8 mouse cellular contexts compared by ENCODE assay signal in the genomic region with DNA sequence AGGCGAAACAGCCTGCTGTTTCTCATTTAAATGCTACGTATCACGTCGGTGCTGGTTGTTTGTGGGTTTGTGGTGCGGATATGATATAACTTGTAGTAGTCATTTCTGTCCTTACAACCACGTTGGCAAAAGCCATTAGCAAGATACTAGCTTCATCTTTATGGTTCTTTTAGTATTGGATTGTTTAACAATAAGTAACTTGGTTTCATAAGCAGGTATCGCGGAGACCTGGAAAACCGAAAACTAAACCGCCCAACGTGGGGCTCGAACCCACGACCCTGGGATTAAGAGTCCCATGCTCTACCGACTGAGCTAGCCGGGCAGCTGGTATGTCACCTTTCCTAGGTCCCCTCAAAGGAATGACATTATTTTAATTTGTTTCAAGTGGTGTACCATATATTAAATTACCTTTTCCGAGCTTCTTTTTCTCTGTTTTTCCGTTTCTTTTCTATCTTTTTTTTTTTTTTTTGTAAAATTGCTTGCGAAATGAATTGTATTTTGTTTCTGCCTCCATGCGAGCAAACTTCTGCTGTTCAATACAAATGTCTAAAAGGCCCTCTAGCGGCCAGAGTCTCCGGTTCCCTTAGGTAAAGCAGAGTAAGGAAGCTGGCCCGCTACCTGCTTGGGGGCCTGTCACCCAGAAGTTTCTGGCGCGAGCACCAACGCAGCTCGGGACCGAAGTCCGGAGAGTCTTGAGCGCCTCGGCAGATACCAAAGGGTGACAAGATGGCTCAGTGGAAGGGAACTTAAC. TPM values are rescaled to one million over a fixed set of nuclear protein-coding genes. Genes with fewer than 3 reads are reported as not detected.
A peak's percentile ranks its signal among the peaks of the same experiment; 100 is the strongest.
DNase-seq lines count a peak whose midpoint lies in the region; ATAC-seq and TF ChIP-seq lines count a peak whose summit lies in the region.

No protein-coding gene starts in this region.

- H3K4me3 ChIP-seq in bone marrow macrophage, adult 2 months (ENCODE audit: insufficient read depth, low read length): peak overlapping the region; percentile 45
- H3K4me3 ChIP-seq in embryonic fibroblast, embryonic 13.5 days (ENCODE audit: insufficient read depth, low read length): peak overlapping the region; percentile 27
- H3K4me3 ChIP-seq in heart, embryonic 11.5 days (ENCODE audit: low read depth, low read length): peak overlapping the region; percentile 47
- peak overlapping the region; percentile 38 for H3K4me3 ChIP-seq in kidney, embryonic 15.5 days (replicated peaks)
- H3K4me3 ChIP-seq in liver, adult 2 months (ENCODE audit: insufficient read depth, low read depth, low read length): peak overlapping the region; percentile 37
- peak overlapping the region; percentile 19; the same call in 1 of the 2 replicates for H3K4me3 ChIP-seq in stomach, embryonic 14.5 days (ENCODE audit: low read depth, low read length)

- peak overlapping the region; percentile 17; the same call in 1 of the 2 replicates for H3K9ac ChIP-seq in heart, embryonic 11.5 days (ENCODE audit: low read depth, low read length)
- peak overlapping the region; percentile 21; the same call in 1 of the 2 replicates for H3K9ac ChIP-seq in kidney, embryonic 15.5 days
- peak overlapping the region; percentile 53 for H3K9ac ChIP-seq in liver, adult 2 months (ENCODE audit: low read depth, low read length)
- no peak overlapping the region for H3K9ac ChIP-seq in stomach, embryonic 14.5 days (replicated peaks; ENCODE audit: low read depth, low read length)

- H3K4me2 ChIP-seq in heart, embryonic 11.5 days: peak overlapping the region; percentile 60
- peak overlapping the region; percentile 58 for H3K4me2 ChIP-seq in kidney, embryonic 15.5 days
- peak overlapping the region; percentile 35 for H3K4me2 ChIP-seq in stomach, embryonic 14.5 days (replicated peaks; ENCODE audit: low read depth, low read length)

- WGBS in heart, embryonic 11.5 days (ENCODE audit: insufficient replicate concordance): 2% methylated on average over 30 of the region's 30 CpGs
- WGBS in kidney, embryonic 15.5 days: 2% methylated on average over 30 of the region's 30 CpGs
- 1% methylated on average over 30 of the region's 30 CpGs for WGBS in liver, adult 2 months
- 2% methylated on average over 30 of the region's 30 CpGs for WGBS in stomach, embryonic 14.5 days

- no peaks in the 10 kb centered on the region for H3K36me3 ChIP-seq in heart, embryonic 11.5 days (ENCODE audit: control insufficient read depth, insufficient read depth, low read length)
- H3K36me3 ChIP-seq in kidney, embryonic 15.5 days: no peaks in the 10 kb centered on the region
- H3K36me3 ChIP-seq in liver, adult 2 months (ENCODE audit: control insufficient read depth, insufficient read depth, low read length): no peaks in the 10 kb centered on the region
- no peaks in the 10 kb centered on the region for H3K36me3 ChIP-seq in stomach, embryonic 14.5 days (ENCODE audit: control insufficient read depth, insufficient read depth, low read length)

- peaks cover 5% of the 10 kb centered on the region for H3K4me1 ChIP-seq in bone marrow macrophage, adult 2 months (ENCODE audit: control insufficient read depth, insufficient read depth, low read length)
- peaks cover 3% of the 10 kb centered on the region; the same call in 1 of the 2 replicates for H3K4me1 ChIP-seq in embryonic fibroblast, embryonic 13.5 days (ENCODE audit: control insufficient read depth, insufficient read depth, low read length)
- H3K4me1 ChIP-seq in heart, embryonic 11.5 days (ENCODE audit: control insufficient read depth, insufficient read depth, low read length): no peaks in the 10 kb centered on the region
- peaks cover 14% of the 10 kb centered on the region; the same call in 1 of the 2 replicates for H3K4me1 ChIP-seq in kidney, embryonic 15.5 days
- no peaks in the 10 kb centered on the region for H3K4me1 ChIP-seq in liver, adult 2 months (ENCODE audit: control insufficient read depth, insufficient read depth, low read length)
- no peaks in the 10 kb centered on the region for H3K4me1 ChIP-seq in stomach, embryonic 14.5 days (ENCODE audit: control insufficient read depth, insufficient read depth, low read length)

- no peak for TF ChIP-seq POLR2A in bone marrow macrophage, adult 2 months (IDR thresholded peaks at IDR 0.05; ENCODE audit: borderline replicate concordance, low read depth, low read length)
- no peak for TF ChIP-seq POLR2A in embryonic fibroblast, embryonic 13.5 days (IDR thresholded peaks at IDR 0.05; ENCODE audit: low read depth, low read length)
- no peak for TF ChIP-seq POLR2A in liver, adult 2 months (IDR thresholded peaks at IDR 0.05; ENCODE audit: extremely low read depth, insufficient read depth, low read length)

- no peak overlapping the region for H3K27ac ChIP-seq in bone marrow macrophage, adult 2 months (ENCODE audit: insufficient read depth, low read depth, low read length)
- no peak overlapping the region for H3K27ac ChIP-seq in embryonic fibroblast, embryonic 13.5 days (ENCODE audit: insufficient read depth, low read length)
- no peak overlapping the region for H3K27ac ChIP-seq in heart, embryonic 11.5 days (ENCODE audit: low read depth, low read length)
- H3K27ac ChIP-seq in kidney, embryonic 15.5 days: no peak overlapping the region
- H3K27ac ChIP-seq in liver, adult 2 months (replicated peaks; ENCODE audit: insufficient read depth, low read depth, low read length): peak overlapping the region; percentile 64
- H3K27ac ChIP-seq in stomach, embryonic 14.5 days (ENCODE audit: low read length): no peak overlapping the region

- no peaks in the 10 kb centered on the region for H3K9me3 ChIP-seq in heart, embryonic 11.5 days (replicated peaks; ENCODE audit: control insufficient read depth, low read length)
- no peaks in the 10 kb centered on the region for H3K9me3 ChIP-seq in kidney, embryonic 15.5 days (replicated peaks)
- H3K9me3 ChIP-seq in stomach, embryonic 14.5 days (ENCODE audit: control insufficient read depth, low read depth, low read length): no peaks in the 10 kb centered on the region

- no peaks in the 10 kb centered on the region for H3K79me2 ChIP-seq in liver, adult 2 months (ENCODE audit: control insufficient read depth, insufficient read depth, low read length)

- DNase-seq in CD4-positive helper T cell, adult 2 months (ENCODE audit: low read depth, low spot score): peak; percentile 89
- DNase-seq in liver, adult 2 months (ENCODE audit: extremely low read depth, low read depth, low spot score): peak; percentile 89

- peak; percentile 41; the same call in 1 of the 2 replicates for TF ChIP-seq CTCF in bone marrow macrophage, adult 2 months (IDR thresholded peaks at IDR 0.05; ENCODE audit: low read depth, low read length)
- TF ChIP-seq CTCF in embryonic fibroblast, embryonic 13.5 days (IDR thresholded peaks at IDR 0.05; ENCODE audit: borderline replicate concordance, insufficient read depth, low read length): no peak
- peak; percentile 50; the same call in 1 of the 2 replicates for TF ChIP-seq CTCF in liver, adult 2 months (IDR thresholded peaks at IDR 0.05; ENCODE audit: low read depth, low read length)

- ATAC-seq in heart, embryonic 11.5 days (replicated peaks; ENCODE audit: insufficient number of reproducible peaks, low FRiP score, low TSS enrichment): peak; percentile 85
- ATAC-seq in kidney, embryonic 15.5 days (replicated peaks; ENCODE audit: low FRiP score): peak; percentile 76
- ATAC-seq in monocyte, adult 5-6 weeks (replicated peaks; ENCODE audit: insufficient number of reproducible peaks, low FRiP score, low TSS enrichment, poor library complexity, severe bottlenecking): peak; percentile 64
- peak; percentile 74 for ATAC-seq in stomach, embryonic 14.5 days (ENCODE audit: insufficient number of reproducible peaks, insufficient read depth, low FRiP score, low read depth)

- H3K27me3 ChIP-seq in heart, embryonic 11.5 days (ENCODE audit: control insufficient read depth, insufficient read depth, low read length): no peaks in the 10 kb centered on the region
- H3K27me3 ChIP-seq in kidney, embryonic 15.5 days: 0 out of 2 replicates have a peak, but pooled peaks cover 9% of the 10 kb centered on the region
- H3K27me3 ChIP-seq in liver, adult 2 months (ENCODE audit: control insufficient read depth, insufficient read depth, low read length): no peaks in the 10 kb centered on the region
- no peaks in the 10 kb centered on the region for H3K27me3 ChIP-seq in stomach, embryonic 14.5 days (ENCODE audit: control insufficient read depth, insufficient read depth, low read length)

RNA-seq across cellular contexts. Expression of a gene that starts 11.9 kb away (rescaled TPM):
- polyA plus RNA-seq in bone marrow macrophage, adult 2 months (2012; ENCODE audit: insufficient read depth, insufficient read length, missing spikeins): 486 and 540 TPM in 2 replicates
- 546 and 660 TPM in 2 replicates for polyA plus RNA-seq in embryonic fibroblast, embryonic 13.5 days (2011; ENCODE audit: insufficient read length, low read depth, missing spikeins)
- 376 and 383 TPM in 2 replicates for polyA plus RNA-seq in heart, embryonic 11.5 days (2014; fragmentation: Nextera tagmentation; extraction: Ambion mirVana)
- polyA plus RNA-seq in kidney, embryonic 15.5 days (2015; fragmentation: Nextera tagmentation; extraction: Ambion mirVana): 440 and 441 TPM in 2 replicates
- 144 and 161 TPM in 2 replicates for total RNA-seq in liver, adult 2 months (2014; rRNA removed)
- 56.1 and 67.4 TPM in 2 replicates for polyA plus RNA-seq in liver, adult 2 months (2012; rRNA removed)
- total RNA-seq in monocyte, adult 5-6 weeks (2017): 337 to 441 TPM (median 353 TPM) in 3 replicates
- 490 and 495 TPM in 2 replicates for polyA plus RNA-seq in stomach, embryonic 14.5 days (2014; fragmentation: Nextera tagmentation; extraction: Ambion mirVana)

RNA-seq across cellular contexts. Expression of a gene that starts 36.4 kb away (rescaled TPM):
- polyA plus RNA-seq in bone marrow macrophage, adult 2 months (2012; ENCODE audit: insufficient read depth, insufficient read length, missing spikeins): not detected in 2 replicates
- polyA plus RNA-seq in embryonic fibroblast, embryonic 13.5 days (2011; ENCODE audit: insufficient read length, low read depth, missing spikeins): 6.3 and 6.5 TPM in 2 replicates
- 4.2 and 4.9 TPM in 2 replicates for polyA plus RNA-seq in heart, embryonic 11.5 days (2014; fragmentation: Nextera tagmentation; extraction: Ambion mirVana)
- 13.3 and 14.9 TPM in 2 replicates for polyA plus RNA-seq in kidney, embryonic 15.5 days (2015; fragmentation: Nextera tagmentation; extraction: Ambion mirVana)
- total RNA-seq in liver, adult 2 months (2014; rRNA removed): 2.7 and 5.1 TPM in 2 replicates
- polyA plus RNA-seq in liver, adult 2 months (2012; rRNA removed): 11.0 and 21.8 TPM in 2 replicates
- total RNA-seq in monocyte, adult 5-6 weeks (2017): not detected in 3 replicates
- polyA plus RNA-seq in stomach, embryonic 14.5 days (2014; fragmentation: Nextera tagmentation; extraction: Ambion mirVana): 17.9 and 20.1 TPM in 2 replicates
